Mouse (Mus musculus) telencephalon, adult 2 months (tissue): Measurements from ENCODE around the gene Gin1.
"Not testable (repeated sequence)": the region's sequence is repeated elsewhere in the genome, so short reads cannot be mapped to it uniquely, and the experiment has no call there.

Source experiments
- DNase-seq: peaks from one replicate; pipeline ENCODE4 v3.0.0-alpha.2; 2011; ENCODE audit warnings: low read depth, low spot score

The Gin1 gene

DNA sequence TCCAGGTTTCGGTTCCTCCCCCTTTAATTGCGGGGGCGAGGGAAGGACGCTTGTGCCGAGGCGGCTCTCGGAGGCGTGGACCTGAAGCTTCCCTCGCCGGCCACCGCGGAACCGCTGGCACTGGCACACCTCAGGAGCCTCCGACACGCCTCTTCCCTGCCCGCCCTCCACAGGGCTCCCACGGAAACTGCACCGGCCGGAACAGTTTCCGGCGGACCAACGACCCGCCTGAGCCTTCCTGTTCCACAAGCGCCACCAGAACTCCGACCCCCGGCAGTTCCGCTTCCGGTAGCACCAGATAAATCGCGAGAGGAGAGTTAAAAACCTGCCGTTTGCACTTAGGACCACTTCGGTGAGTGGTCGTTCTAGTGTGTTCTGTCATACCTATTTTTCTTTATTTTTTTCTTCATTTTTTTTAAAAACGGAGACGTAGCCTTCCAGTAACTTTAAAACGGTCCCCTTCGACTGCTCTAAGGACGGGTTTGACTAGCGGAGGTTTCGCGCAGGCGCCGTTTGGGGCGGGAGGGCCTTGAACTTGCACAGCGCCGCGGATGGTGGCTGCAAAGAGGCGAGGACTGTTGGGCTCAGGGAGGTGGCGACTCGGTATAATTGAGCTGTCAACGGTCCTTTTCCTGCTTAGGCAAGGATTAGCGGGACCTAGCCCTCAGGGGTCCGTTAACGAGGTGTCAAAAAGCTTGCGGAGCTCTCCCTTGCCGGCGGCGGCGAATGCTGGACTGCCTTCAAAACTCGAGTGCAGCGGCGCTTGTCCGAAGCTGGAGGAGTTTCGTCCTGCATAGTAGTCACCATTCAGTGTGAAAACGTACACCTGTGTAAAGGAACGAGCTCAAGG, at the start of gene Gin1, which contains the start of gene Ppip5k2:
Gene Gin1 (plus strand): TSS at position 269 of the 850 bp plus-strand sequence.
Gene Ppip5k2 (minus strand): TSS at position 508 of the 850 bp plus-strand sequence.
- DNase-seq: peak; percentile 97

DNA sequence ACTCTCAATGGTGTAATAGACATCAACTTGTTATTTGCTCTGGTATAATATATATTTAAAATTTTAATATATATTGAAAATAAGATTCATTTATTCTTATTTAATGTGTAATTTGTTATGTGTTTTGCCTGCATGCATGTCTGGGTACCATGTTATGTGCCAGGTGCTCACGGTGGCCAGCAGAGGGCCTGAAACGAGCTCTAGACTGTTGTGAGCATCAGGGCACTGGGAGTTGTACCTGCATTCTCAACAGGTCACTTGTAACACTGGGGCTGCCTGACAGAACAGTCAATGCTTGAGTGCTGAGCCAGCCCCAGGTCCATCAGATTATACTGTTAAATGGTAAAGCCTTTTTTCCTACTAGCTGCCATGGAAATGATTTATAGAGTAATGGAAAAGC, 43.2 kb upstream of the Gin1 start:
- no peak for DNase-seq

DNA sequence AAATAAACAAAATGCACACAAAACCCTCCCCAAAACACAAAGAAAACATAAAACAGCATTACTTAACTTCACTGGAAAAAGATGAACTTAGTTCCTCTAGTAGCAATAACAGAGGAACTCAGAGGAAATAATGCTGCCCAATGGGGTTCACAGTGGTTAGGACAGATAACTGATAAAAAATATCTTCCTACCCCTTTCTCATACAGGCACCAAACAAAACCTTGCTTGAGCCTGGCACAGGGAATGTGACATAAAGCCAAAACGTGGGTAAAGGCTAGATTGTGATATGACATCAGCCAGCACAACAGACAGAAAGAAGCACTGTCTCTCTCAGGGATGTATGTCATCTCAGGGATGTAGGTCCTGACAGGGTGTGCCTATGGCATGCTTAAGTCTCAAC, 40.6 kb upstream of the Gin1 start:
- DNase-seq: no peak

DNA sequence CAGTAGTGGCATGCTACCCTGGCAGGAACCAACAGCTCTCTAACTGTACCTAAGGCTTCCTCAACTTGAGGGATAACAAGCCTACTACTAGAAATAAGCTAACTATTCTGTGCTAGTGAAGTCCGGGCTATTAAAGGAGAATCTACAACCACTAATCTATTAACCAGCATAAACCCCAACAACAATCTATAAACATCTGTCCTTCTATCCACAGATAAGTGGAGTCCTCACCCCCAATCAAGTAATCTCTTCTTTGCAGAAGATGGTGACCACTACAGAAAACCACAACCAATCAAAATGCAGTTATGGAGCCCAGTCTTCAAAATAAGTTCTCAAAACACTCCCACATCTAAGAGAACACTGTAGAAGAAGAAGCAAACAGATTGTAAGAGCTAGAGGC, 26.9 kb upstream of the Gin1 start:
- DNase-seq: no peak

DNA sequence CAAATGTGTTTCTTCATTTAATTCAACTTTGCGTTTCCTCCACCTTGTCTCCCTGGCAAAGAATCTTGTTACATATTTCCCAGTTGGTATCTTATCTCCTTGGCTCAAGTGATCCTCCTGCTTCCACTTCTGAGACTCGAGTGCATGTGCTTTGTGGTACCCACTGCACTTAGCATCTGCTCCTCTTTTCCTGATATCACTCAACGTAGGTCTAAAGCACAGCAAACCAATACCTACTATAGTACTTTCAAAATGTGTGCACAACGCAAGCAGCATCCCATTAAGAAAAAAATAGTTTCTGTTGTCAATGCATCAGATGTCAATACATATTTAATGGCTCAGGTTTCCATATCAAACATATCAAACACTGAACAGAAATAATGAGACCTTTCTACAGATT, 24.3 kb upstream of the Gin1 start:
- no peak for DNase-seq

DNA sequence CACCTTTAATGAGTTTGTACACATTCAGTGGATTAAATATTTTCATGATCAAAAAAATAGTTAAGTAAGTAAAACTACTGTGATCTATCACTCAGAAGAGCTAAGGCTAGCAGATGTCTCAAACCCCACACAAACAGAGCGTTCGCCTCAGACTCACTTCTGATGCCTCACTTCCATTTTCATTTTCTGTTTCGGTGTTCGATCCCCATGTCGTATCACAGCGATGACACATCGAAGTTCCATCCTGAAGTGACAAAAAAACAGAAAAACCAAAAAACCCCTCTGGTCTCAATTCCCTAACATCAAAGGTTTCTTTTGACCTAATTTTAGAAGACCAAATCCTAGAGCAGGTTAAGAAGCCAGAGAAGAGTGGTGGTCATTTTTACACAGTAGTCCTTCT, 23.7 kb upstream of the Gin1 start:
- no peak for DNase-seq

DNA sequence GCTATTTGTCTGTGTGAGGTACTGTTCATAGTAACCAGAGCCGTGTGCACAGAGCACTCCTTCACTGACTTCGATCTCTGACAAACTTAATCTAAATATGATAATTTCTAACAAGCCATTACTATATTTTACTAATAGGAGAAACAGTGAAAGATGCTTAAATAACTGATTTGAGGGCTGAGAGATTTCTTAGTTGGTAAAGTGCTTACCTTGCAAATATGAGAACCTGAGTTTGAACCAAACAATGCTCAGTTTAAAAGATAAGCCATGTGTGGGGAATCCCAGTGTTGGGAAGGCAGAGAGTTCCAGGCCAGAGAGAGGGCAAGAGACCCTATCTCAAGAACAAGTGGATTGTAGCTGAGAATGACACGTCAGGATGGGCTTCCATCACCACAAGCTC, 21.8 kb upstream of the Gin1 start:
- DNase-seq: no peak

DNA sequence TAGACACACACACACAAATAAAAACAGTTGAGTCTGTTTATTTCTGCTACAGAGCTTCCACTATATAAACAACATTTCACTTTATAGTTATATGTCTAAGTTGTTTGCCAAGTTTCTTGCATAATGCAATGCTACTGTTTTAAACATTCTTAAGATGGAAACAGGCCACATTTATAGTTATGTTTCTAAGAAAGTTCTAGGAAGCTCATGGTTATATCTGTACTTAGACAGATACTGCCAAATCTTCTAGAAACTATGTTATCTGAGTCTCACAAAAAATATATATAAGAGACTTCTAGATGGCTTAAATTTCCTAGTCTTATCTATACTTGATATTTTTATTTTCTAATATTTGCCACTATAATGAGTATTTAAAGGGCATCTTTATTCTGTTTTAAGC, 16.8 kb upstream of the Gin1 start:
- DNase-seq: no peak

DNA sequence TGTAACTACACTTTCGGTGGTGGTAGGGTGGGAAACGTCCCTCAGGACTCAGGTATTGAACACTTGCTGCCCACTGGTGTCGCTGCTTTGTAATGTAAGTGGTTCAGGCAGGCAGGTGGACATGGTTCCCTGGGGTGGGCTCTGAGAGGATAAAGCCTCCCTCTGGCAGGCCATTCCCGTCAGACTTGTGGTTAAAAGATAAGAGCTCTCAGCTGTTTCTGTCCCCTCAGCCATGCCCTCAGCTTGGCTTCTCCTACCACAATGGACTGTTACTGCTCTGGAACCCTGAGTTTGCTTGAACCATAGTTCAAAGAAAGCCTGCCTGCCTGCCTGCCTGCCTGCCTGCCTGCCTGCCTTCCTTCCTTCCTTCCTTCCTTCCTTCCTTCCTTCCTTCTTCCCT, 15.6 kb upstream of the Gin1 start:
- no peak for DNase-seq

DNA sequence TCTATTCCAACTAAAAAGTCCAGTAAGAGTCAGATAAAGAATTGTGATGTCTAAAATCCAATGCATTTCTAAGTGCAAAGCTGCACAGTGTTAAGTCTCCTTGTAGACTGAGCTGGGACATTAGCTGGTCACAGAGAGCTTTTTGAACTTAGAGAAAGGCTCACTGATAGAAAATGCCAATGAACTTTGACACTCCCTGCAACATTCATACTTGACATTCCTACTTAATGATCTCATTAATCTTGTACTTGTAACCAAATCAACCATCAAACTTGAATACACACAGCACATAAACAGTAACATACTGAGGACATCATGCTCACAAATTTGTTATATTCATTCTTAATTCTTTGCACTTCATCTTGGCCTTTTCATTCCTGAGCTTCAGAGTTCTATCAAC, 10.1 kb upstream of the Gin1 start:
- no peak for DNase-seq

DNA sequence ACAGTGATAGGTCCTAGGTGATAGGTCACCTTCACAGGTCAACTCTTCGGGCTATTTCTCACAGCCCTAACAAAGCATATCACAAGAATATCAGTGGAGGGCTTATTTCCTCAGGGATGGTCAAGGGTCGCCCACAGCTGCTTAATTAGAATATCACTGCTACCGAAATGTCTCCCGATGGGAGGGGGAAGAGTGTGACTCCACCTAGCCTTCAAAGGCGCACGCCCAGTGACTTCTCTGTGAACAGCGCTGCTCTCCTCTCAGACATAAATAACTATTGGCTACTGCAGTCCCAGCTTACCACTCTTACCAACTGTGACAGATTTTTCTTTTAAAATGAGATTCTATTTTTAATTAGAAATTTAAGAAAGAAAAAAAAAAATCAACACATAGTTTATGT, 9.4 kb upstream of the Gin1 start:
- DNase-seq: no peak

DNA sequence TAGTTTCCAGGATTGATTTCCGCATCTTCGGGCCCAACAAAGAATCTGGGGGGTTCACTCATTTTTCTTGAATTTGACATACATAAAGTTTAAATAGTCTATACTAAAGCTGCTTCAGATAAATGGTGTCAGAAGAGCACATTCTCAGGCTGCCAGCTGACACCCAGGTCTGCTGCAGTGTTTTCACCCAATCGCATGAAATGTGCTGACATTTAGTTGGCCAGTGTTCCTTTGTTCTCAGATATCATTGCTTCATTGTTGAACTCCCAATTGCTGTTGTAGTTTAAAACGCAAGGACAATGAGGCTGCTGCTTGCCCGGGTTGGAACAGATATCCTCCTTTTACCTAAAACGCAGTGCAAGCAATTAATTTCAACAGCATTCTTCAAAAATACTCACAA, 8.5 kb upstream of the Gin1 start:
- DNase-seq: no peak

DNA sequence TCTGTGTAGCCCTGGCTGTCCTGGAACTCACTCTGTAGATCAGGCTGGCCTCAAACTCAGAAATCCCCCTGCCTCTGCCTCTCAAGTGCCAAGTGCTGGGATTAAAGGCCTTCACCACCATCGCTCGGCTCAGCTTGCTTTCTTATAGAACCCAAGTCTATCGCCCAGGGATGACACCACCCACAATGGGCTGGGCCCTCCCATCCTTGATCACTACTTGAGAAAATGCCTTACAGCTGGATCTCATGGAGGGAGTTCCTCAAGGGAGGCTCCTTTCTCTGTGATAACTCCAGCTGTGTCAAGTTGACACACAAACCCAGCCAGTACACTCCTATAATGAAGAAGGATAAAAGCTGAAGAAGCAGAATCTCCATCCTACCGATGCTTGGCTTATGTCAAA, 4.3 kb upstream of the Gin1 start:
- DNase-seq: not testable (repeated sequence)

DNA sequence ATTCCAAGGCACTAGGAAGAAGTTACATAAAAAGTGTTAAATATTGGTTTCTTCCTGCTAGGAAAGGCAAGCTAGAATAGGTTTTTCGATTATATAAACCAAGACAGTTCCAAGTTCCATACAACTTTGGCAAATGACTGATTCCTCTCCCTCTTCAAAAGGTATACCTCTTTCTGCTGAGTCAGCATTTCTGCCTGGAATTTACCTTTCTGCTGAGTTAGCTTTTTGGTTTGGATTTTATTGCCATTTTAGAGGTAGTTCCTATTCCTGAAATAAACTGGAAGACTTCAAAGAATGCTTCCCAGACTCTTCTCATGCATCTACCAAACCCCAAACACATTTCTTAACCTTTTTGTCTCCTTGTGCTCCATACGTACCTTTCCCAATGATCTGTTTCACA, 1.9 kb upstream of the Gin1 start:
- no peak for DNase-seq

DNA sequence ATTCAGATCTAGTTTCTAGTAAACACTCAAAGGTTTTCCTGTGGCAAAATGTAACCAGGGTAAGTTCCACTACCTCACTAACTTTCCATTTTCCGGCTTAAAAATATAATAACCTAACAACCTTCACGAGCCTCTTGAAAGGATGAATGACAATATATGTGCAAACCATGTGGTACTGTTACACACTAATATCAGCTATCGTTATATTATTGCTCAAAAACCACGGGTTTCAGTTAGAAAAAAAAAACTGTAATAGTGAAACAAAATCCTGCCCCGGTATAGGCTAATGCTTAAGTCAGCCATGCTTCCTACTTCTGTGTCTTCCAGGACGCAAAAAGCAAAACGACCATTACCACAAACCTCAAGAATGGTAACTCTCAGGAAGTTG, 1.1 kb upstream of the Gin1 start:
- no peak for DNase-seq

DNA sequence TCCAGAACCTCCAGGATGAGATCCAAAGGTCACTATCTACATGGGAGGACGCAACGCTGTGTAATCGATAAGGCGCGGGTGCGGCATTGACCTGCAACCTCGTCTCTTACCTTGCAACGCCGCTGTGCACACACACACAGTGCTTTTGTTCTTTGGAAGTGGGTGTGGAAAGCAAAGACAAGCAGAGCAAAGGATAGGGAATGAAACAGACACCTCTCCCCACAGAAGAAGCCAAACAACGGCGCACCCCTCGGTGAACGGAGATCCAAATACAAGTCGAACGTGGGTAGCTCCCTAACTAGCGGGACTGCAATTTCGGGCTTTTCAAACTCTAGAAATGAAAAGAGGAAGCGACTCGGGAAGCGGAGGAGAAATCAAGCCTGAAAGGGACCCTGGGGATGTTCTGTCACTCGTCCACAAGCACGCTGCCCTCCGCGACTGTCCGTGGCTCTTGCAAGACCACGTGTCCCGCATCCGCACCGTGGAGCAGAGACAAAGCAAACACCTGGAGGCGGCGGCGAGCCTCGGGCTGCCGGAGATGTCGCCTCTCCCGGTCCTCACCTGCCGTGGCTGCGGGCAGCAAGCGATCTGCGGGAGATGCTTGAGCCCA, 573 bp upstream of the Gin1 start:
- DNase-seq: no peak

DNA sequence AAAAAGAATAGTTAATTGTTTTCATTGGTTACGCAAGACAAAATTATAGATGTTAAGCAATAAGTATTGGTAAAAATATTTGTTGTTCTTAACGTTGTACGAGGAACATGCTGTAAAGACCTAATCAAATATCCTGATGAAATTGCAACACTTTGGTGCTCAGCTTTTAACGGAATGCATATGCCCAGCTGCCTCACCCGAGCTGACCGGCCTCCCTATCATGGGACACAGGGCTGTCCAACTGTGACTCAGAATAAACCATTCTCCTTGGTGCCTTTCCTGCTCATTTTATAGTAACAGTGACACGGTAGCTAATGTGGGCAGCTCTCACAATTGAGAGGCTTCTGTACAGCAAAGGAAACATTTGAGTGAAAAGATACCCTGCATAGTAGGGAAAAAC, 1.1 kb downstream of the Gin1 start:
- no peak for DNase-seq

DNA sequence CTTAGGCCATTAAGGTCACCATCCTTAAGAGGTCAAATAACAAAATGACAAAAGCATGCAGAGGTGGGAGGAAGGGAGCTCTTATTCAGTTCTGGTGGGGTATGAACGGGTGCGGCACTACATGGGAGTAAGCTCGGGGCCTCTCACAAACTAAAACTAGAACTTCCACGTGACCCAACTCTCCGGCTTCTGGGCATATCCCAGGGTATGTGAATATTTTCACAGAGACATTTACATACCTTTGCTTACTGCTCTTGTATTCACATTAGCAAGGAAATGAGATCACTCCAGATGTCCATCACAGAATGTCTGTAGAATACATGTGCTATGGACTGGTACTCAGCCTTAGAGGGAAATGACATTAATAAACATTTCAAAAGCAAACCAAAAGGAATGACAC, 1.8 kb downstream of the Gin1 start:
- DNase-seq: no peak

DNA sequence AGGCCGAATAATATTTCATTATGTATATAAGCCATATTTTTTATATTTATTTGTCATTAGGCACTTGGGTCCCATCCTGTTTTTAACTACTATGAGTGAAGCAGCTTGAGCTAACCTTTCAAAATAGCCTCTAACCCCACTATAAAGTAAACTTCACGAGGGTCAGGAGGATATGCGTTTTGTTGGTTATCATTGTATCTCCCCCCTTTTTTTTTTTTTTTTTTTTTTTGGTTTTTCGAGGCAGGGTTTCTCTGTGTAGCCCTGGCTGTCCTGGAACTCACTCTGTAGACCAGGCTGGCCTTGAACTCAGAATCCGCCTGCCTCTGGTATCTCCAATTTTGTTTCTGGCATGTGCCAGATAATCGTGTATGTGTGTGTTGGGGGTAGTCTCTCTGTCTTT, 3.4 kb downstream of the Gin1 start:
- no peak for DNase-seq

DNA sequence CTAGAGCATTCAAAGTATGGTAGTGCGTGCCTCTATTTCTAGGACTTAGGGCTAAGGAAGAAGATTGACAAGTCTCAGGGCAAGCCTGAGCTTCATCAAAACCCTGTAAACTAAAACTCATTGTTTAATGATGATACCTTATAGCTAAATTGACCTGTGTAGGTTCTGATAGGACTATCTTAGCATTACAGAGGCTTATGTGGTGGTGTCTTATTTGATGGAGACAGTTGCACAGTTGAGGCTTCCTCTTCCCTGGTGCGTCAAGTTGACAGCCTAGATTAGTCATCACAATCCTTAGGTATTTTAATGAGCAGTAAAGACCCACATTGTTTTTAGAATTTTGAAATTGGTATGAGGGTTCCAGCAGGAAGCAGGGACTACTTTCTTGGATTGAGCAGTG, 4.0 kb downstream of the Gin1 start:
- no peak for DNase-seq

DNA sequence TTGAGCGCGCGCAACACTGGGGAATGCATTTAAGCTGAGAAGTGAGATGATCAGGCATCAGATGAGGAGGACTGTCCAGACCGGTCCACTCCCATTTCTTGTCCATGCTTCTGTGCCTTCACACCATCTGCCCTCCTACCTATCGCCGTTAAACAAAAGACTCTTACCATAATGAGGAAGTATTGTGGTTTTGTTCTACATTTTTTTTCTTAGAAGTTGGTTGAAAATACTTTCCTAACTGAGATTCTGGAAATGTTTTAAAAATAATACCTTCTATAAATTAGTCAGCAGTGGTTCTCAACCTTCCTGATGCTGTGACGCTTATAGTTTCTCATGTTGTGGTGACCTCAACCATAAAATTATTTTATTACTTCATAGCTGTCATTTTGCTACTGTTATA, 11.7 kb downstream of the Gin1 start:
- no peak for DNase-seq

DNA sequence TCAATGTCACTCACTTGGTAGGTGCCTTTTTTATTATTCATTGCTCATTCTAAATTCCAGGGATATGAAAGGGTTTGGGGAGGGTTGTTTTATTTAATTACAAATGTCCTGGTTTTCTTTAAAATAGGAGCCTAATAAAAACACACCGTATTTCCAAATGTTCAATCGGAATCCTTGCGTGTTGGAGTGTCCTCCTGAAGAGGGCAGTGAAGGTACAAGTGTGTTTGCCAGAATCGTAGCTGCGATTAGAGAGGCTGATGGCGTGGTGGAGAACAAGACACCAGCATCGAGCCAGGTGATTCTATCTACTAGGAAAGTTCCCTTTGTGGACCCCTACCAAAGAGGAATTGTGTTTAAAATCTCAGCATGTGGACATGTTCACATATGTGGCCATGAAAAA, 15.0 kb downstream of the Gin1 start:
- DNase-seq: no peak

DNA sequence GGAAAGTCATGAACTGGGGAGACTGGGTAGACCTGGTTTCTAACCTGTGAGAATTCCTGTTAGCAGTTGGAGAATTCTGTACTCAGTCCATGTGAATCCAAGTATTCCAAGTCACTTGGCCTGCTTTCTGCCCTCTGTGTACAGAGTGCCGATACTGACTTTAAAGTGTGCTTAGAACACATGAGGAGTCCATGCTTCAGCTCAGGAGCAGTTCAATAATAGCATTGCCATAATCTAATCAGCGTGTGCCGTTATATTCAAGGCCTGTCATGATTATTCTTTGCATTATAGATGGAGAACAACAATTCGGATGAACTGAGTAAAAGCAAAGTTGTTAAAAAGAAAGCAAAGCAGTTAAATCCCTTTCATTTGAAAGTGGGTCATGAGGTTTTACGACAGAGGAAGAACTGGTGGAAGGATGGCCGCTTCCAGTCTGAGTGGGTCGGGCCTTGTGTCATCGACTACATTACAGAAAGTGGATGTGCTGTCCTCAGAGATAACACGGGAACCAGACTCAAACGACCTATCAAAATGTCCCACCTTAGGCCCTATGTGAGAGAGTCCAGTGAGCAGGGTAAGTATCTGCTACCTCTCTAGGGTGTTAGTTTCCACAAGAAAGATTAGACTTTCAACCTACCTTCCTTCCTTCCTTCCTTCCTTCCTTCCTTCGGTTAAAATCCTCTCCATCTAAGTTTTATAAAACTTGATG, 15.9 kb downstream of the Gin1 start:
- DNase-seq: no peak
